Mouse (Mus musculus) forebrain, embryonic 11.5 days (tissue): ENCODE results near the gene Fam124a. TPM values are rescaled to one million over a fixed set of nuclear protein-coding genes. Genes with fewer than 3 reads are reported as not detected.

ENCODE experiments used
- ATAC-seq: fragments of 200-750 bp; cut with Nextera tagmentation; replicated peaks from 2 replicates; pipeline ENCODE4 v1.8.0; 2017; ENCODE audit warnings: moderate TSS enrichment; ENCODE audit not compliant: low FRiP score
- DNase-seq: peaks from one replicate; pipeline ENCODE4 v3.0.0-alpha.2; 2017; ENCODE audit warnings: low spot score
- H3K27ac ChIP-seq: fragments of 300-500 bp; sonication (generic); 2 replicates; pipeline ENCODE4 v1.5.1; 2014; ENCODE audit warnings: low read depth, low read length
- H3K27me3 ChIP-seq: fragments of 300-500 bp; sonication (generic); 2 replicates; pipeline ENCODE4 v1.6.1; 2014; ENCODE audit warnings: mild to moderate bottlenecking, low read length, mixed read lengths; ENCODE audit not compliant: control insufficient read depth, insufficient read depth
- H3K36me3 ChIP-seq: fragments of 300-500 bp; sonication (generic); 2 replicates; pipeline ENCODE4 v1.6.1; 2014; ENCODE audit warnings: mild to moderate bottlenecking, low read length, moderate library complexity, mixed read lengths; ENCODE audit not compliant: control insufficient read depth, insufficient read depth
- H3K4me1 ChIP-seq: fragments of 300-500 bp; sonication (generic); replicated peaks from 2 replicates; pipeline ENCODE4 v1.6.1; 2014; ENCODE audit warnings: low read length, mixed read lengths; ENCODE audit not compliant: control insufficient read depth, insufficient read depth
- H3K4me2 ChIP-seq: fragments of 300-500 bp; sonication (generic); 2 replicates; pipeline ENCODE4 v1.6.1; 2014; ENCODE audit warnings: low read depth, mild to moderate bottlenecking, low read length, moderate library complexity, mixed read lengths; ENCODE audit not compliant: severe bottlenecking
- H3K4me3 ChIP-seq: fragments of 300-500 bp; sonication (generic); 2 replicates; pipeline ENCODE4 v1.5.1; 2014; ENCODE audit warnings: low read depth, low read length
- H3K9ac ChIP-seq: fragments of 300-500 bp; sonication (generic); 2 replicates; pipeline ENCODE4 v1.6.1; 2014; ENCODE audit warnings: low read length
- H3K9me3 ChIP-seq: fragments of 300-500 bp; sonication (generic); 2 replicates; pipeline ENCODE4 v1.6.1; 2016; ENCODE audit warnings: low read length, mixed read lengths; ENCODE audit not compliant: control insufficient read depth
- WGBS: fragments of 180-500 bp; shearing (Covaris S2); extraction: QIAGEN DNeasy Blood & Tissue Kit; methylation state at CpG from one replicate; pipeline ENCODE4 v1.1.7; 2014; 5-methylcytosine and 5-hydroxymethylcytosine counted together
- polyA plus RNA-seq: library from polyadenylated mRNA; unstranded; fragments of >200 nt; fragmentation: Nextera tagmentation; extraction: Ambion mirVana; gene quantifications from 2 replicates; pipeline ENCODE4 v1.2.1, GENCODE M21; 2014

Gene Fam124a
- polyA plus RNA-seq, 1 experiment from 2014 or later = 9.2 TPM

DNA sequence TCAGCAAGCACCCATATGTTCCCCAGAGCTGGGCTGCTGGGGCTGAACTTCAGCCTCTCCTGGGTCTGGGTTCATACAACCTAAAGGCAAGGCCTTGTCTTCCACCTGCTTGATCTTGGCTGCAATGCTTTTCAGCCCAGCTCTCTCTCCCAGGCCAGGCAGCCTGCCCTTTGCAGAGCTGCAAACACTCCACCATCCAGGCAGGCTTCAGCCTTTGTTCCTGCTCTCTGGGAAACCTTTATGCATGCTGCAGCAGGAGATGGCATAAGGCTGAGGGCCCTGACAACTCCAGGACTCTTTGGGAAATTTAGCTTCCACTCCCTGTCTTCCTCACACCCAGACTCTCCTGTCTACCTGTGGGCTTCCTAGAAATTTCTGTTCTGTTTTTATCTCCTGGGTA lies 29.1 kb downstream of the Fam124a start:
- Histone ChIP-seq H3K4me1 (peaks cover 25% of the 10 kb centered on the region), H3K4me2 (no peak overlapping the region), H3K4me3 (no peak overlapping the region), H3K36me3 (no peaks in the 10 kb centered on the region; the same call in 1 of the 2 replicates), H3K9ac (no peak overlapping the region; the same call in 1 of the 2 replicates), H3K27me3 (no peaks in the 10 kb centered on the region), H3K9me3 (no peaks in the 10 kb centered on the region), H3K27ac (peak overlapping the region; percentile 85)
- ATAC-seq (no peak), DNase-seq (peak; percentile 50)

DNA sequence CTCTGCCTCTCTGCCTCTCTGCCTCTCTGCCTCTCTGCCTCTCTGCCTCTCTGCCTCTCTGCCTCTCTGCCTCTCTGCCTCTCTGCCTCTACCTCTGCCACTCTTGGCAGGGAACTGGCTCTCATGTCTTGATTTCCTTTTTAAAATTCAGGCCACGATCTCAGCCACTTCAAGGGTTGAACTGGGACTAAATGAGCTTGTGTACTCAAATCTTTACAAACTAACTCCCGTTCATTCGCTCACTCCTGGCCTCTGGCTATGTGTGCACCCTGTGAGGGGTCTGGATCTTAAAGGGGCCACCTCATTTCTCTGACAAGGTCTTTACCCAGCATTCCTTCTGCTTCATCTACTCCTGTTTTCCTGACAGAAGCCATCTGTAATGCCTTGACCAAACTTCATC lies 29.8 kb downstream of the Fam124a start:
- Histone ChIP-seq H3K4me2 (no peak overlapping the region), H3K4me1 (peaks cover 25% of the 10 kb centered on the region), H3K27ac (peak overlapping the region; percentile 85), H3K9me3 (no peaks in the 10 kb centered on the region), H3K9ac (no peak overlapping the region), H3K27me3 (no peaks in the 10 kb centered on the region), H3K4me3 (no peak overlapping the region), H3K36me3 (no peaks in the 10 kb centered on the region; the same call in 1 of the 2 replicates)
- WGBS = 7% methylated on average over 3 of the region's 3 CpGs
- ATAC-seq (peak; percentile 87), DNase-seq (peak; percentile 61)

DNA sequence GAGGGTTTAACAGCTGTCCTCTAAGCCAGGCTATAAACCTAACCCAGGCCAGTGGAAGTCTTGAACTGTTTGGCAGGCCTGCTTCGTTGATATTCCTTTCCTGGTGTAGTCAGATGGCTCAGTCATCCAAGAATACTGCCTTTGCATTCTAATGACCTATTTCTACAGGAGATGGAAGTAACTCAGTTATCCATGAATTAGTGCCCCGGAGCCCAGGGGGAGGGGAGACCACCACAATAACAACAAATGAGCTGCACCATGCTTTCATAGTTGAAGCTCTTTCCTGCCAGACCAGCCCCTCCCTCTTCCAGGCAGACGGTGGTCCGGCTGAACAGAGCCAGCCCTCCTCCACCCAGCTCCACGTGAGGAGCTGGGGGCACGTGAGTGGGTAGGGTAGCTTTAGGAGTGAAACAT lies 44.6 kb downstream of the Fam124a start:
- no peaks in the 10 kb centered on the region for H3K36me3 ChIP-seq
- H3K4me1 ChIP-seq = peaks cover 2% of the 10 kb centered on the region; the same call in 1 of the 2 replicates
- DNase-seq (no peak), ATAC-seq (peak; percentile 65; the same call in 1 of the 2 replicates)
- no peak overlapping the region for H3K4me2 ChIP-seq
- H3K9me3 ChIP-seq = no peaks in the 10 kb centered on the region
- 42% methylated on average over 6 of the region's 6 CpGs for WGBS
- no peak overlapping the region for H3K27ac ChIP-seq
- no peak overlapping the region for H3K9ac ChIP-seq
- H3K27me3 ChIP-seq = no peaks in the 10 kb centered on the region
- H3K4me3 ChIP-seq = no peak overlapping the region

DNA sequence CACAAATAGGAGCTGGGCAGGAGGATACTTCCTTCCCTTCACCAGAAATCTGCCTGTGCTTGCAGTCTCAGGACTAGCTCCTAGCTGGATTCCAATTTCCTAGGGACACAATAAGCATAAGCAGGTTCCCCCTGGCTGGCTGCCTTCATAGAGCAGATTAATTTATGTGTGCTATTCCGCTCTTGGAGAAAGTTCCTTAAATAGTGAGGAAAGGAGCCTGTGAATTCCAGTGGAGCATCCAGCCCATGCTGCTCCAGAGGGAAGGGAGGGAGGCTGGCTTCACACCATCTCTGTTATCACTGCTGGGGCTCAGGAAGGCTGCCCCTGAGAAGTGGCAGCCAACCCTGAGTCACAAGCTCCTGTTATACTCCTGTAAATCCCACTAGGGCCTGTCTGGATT lies 46.7 kb downstream of the Fam124a start:
- H3K9ac ChIP-seq = no peak overlapping the region; the same call in 1 of the 2 replicates
- no peak for DNase-seq
- H3K36me3 ChIP-seq = no peaks in the 10 kb centered on the region; the same call in 1 of the 2 replicates
- no peak overlapping the region for H3K4me2 ChIP-seq
- H3K4me3 ChIP-seq = no peak overlapping the region
- no peak for ATAC-seq
- no peaks in the 10 kb centered on the region for H3K27me3 ChIP-seq
- no peaks in the 10 kb centered on the region for H3K9me3 ChIP-seq
- peaks cover 2% of the 10 kb centered on the region; the same call in 1 of the 2 replicates for H3K4me1 ChIP-seq
- H3K27ac ChIP-seq = no peak overlapping the region
- 80% methylated on average over 1 of the region's 1 CpGs for WGBS

DNA sequence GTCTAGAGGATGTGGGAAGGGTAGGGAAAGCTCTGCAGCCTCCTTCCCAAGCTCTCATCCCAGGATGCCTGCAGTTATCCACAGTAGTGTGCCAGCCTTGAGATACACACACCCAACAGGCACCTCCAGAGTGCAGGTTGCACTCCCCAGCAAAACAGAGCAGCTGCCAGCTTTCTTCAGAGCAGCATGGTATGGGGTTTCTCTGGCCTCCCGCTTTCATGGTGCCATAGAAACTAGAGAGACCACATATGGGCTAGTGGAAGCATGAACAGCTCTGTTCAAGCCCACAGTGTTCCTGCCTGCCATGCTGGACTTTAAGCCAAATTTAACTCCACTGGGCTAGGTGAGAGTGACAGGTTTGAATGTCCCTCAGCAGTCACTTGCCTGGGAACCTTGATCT lies 47.3 kb downstream of the Fam124a start:
- Histone ChIP-seq H3K36me3 (no peaks in the 10 kb centered on the region; the same call in 1 of the 2 replicates), H3K27ac (no peak overlapping the region), H3K4me3 (no peak overlapping the region), H3K27me3 (no peaks in the 10 kb centered on the region), H3K4me2 (no peak overlapping the region), H3K4me1 (peaks cover 2% of the 10 kb centered on the region; the same call in 1 of the 2 replicates), H3K9me3 (no peaks in the 10 kb centered on the region), H3K9ac (no peak overlapping the region)
- WGBS = 95% methylated on average over 1 of the region's 1 CpGs
- DNase-seq = no peak
- ATAC-seq = no peak

DNA sequence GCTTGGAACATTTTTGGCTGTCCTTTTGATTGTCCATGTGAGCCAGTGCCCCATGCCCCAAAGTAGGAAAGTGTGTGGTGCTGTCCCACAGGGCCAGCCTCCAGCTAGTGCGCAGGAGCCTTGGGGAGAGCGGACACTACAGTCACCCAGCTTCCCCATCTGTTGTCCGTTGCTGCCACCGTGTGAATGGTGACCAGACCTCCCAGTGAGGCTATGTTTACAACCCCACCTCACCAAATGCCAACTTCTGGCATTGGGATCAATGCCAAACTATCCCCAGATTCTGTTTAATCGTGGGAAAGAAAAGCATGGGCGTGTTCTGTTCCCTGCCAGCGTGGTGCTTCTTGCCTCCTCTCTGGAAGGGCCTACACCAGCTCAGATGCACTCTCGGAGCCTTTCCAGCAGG lies 52.3 kb downstream of the Fam124a start:
- DNase-seq = no peak
- 87% methylated on average over 8 of the region's 8 CpGs for WGBS
- Histone ChIP-seq H3K9ac (no peak overlapping the region), H3K4me1 (no peaks in the 10 kb centered on the region), H3K27me3 (no peaks in the 10 kb centered on the region), H3K36me3 (no peaks in the 10 kb centered on the region; the same call in 1 of the 2 replicates), H3K27ac (no peak overlapping the region), H3K9me3 (no peaks in the 10 kb centered on the region), H3K4me2 (no peak overlapping the region), H3K4me3 (no peak overlapping the region)
- no peak for ATAC-seq

DNA sequence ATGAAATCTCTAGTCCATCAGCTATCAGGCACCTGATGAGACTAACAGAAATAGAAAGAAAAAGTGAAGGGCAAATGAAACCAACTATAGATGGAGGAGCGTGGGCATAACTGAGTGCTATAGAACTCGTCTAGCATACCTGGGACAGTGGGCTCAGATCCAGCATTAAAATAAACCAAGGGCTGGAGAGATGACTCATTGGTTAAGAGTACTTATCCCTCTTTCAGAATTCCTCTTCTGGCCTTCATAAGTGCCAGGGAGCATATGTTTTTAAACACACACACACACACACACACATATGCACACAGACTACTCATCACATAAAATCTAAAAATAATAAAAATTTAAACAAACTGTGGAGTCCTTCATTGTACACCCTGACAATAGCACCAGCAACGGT lies 54.4 kb downstream of the Fam124a start:
- no peak overlapping the region for H3K4me2 ChIP-seq
- H3K27me3 ChIP-seq = no peaks in the 10 kb centered on the region
- no peak overlapping the region for H3K27ac ChIP-seq
- H3K4me1 ChIP-seq = no peaks in the 10 kb centered on the region
- no peaks in the 10 kb centered on the region; the same call in 1 of the 2 replicates for H3K36me3 ChIP-seq
- 89% methylated on average over 3 of the region's 3 CpGs for WGBS
- no peak overlapping the region for H3K4me3 ChIP-seq
- H3K9me3 ChIP-seq = no peaks in the 10 kb centered on the region
- DNase-seq (no peak), ATAC-seq (no peak)
- no peak overlapping the region for H3K9ac ChIP-seq

DNA sequence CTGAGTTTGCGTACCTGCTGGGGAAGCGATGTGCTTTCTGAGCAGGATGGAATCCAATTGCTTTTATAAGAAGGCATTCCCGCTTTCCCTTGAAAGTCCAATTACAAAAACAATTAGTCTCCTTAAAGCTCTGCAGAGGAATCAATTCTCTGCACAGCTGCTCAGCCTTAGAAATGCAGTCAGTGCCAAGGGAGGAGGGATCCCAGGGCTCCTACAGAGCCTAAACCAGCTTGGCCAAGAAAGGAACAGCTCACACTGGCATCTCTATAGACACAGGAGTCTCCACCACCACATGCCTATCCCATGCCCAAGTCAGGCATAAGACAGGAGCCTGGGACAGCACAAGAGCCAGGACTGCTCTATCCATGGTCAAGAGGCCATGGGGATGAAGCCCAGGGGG lies 66.9 kb downstream of the Fam124a start:
- 44% methylated on average over 3 of the region's 3 CpGs for WGBS
- ATAC-seq (no peak), DNase-seq (no peak)
- H3K4me1 ChIP-seq = no peaks in the 10 kb centered on the region; the same call in 1 of the 2 replicates
- no peaks in the 10 kb centered on the region for H3K9me3 ChIP-seq
- H3K4me3 ChIP-seq = no peak overlapping the region
- no peaks in the 10 kb centered on the region for H3K36me3 ChIP-seq
- H3K27me3 ChIP-seq = no peaks in the 10 kb centered on the region
- H3K9ac ChIP-seq = no peak overlapping the region
- no peak overlapping the region for H3K4me2 ChIP-seq
- H3K27ac ChIP-seq = no peak overlapping the region

DNA sequence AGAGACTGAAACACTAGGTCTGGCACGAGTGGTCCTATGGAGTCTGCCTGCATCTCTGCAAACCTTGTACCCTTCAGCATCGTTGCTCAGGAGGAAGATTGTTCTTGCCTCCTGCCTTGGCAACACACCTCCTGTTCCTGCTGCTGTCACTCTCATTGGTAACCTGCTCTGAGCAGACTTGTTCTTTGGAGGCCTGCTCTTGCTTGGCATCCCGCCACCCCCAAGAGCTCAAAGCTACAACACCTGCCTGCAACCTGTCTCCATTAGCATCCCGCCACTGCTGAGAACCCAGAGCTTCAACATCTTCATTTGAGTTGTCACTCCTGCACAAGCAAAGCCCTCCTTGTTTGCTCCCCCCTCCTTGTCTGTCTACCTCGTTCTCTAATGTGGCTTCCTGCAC lies 72.4 kb downstream of the Fam124a start:
- Histone ChIP-seq H3K36me3 (no peaks in the 10 kb centered on the region), H3K9me3 (no peaks in the 10 kb centered on the region), H3K4me1 (no peaks in the 10 kb centered on the region; the same call in 1 of the 2 replicates), H3K9ac (no peak overlapping the region), H3K4me2 (no peak overlapping the region), H3K27me3 (no peaks in the 10 kb centered on the region), H3K27ac (no peak overlapping the region), H3K4me3 (no peak overlapping the region)
- 87% methylated on average over 5 of the region's 5 CpGs for WGBS
- no peak for ATAC-seq
- DNase-seq = no peak
